18 mouse cellular contexts compared by ENCODE assay signal in the genomic region with DNA sequence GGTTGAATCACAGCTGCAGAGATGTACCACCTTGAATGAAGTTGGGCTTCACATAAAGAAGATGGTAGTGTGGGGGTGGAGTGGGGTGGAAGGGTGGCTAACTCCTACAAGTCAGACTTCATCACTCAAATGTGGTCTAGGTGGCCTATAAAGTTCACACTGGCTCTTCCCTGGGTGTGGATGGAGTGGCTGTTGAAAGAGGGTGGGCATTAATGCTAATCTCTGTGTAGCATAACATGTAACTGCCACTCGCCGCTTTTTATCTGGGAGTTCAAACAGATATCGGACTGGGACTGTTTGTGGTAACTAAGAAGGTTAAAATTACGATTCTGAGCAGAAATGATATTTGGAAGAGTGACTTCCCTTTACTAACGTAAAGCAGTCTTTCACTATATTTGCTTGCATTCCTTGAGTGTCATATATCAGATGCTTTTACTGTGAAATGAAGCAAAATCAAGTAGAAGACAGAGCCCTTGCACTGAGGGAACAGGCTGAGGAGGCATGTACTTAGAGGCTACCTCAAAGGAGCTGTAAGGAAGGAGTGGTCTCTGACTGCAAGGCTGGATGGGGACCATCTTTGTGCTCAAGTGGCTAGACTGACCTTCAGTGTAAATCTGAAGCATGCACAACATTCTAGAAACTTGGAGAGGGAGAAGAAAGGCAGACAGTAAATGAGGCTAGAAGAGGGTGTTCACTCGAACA. TPM values are rescaled to one million over a fixed set of nuclear protein-coding genes. Genes with fewer than 3 reads are reported as not detected.
DNase-seq lines count a peak whose midpoint lies in the region; ATAC-seq and TF ChIP-seq lines count a peak whose summit lies in the region.
"Had no signal": no experiment of that assay in that cellular context is flagged by ENCODE, and none has a peak within 500 bp of the region (broad histone marks: within the 10 kb centered on the region; RNA-seq: fewer than 3 reads in every experiment).

No protein-coding gene starts in this region.

- peak; percentile 29; the same call in 1 of the 2 replicates for ATAC-seq in intestine, embryonic 16.5 days
- peak; percentile 67 for ATAC-seq in megakaryocyte progenitor cell, adult 5-6 weeks (replicated peaks; ENCODE audit: poor library complexity)
- ATAC-seq: inflammation-experienced regulatory T-cells, adult 6 months had no signal

- H3K27ac ChIP-seq in left cerebral cortex, adult 2 months, result peak overlapping the region; percentile 71
- no peak overlapping the region for H3K27ac ChIP-seq in intestine, embryonic 16.5 days (ENCODE audit: low read length)
- H3K27ac ChIP-seq: forebrain, embryonic 12.5 days; gastrocnemius, adult 2 months; macrophage; neural tube, embryonic 15.5 days had no signal

- no peak overlapping the region for H3K4me3 ChIP-seq in left cerebral cortex, adult 2 months
- no peak overlapping the region for H3K4me3 ChIP-seq in intestine, embryonic 16.5 days (ENCODE audit: low read length)
- H3K4me3 ChIP-seq: forebrain, embryonic 12.5 days; gastrocnemius, adult 2 months; neural tube, embryonic 15.5 days had no signal

- no peak for DNase-seq in left cerebral cortex, adult 2 months (ENCODE audit: extremely low spot score in 1 of 2, low spot score in 2 of 2)
- no peak for DNase-seq in left cerebral cortex, postnatal 36 days (ENCODE audit: low spot score in 2 of 2)
- DNase-seq in c-Kit-positive CD71-positive TER-119-negative erythroid progenitor cells, embryonic 14.5 days (ENCODE audit: low read depth), result peak; percentile 78
- DNase-seq in cerebellum, postnatal 14 days, result no peak
- no peak for DNase-seq in right cerebral cortex, adult 2 months (ENCODE audit: low spot score in 2 of 2)
- DNase-seq: adrenal gland, adult 2 months; gastrocnemius, adult 2 months; heart, postnatal 14 days; kidney, postnatal 14 days; layer of hippocampus, postnatal 36 days; right cerebral cortex, postnatal 4 days had no signal

- intact Hi-C loops in left cerebral cortex, adult 2 months (cut with DNase I), result no loop called here
- intact Hi-C loops in left cerebral cortex, postnatal 36 days (cut with DNase I), result no loop called here

- no peak overlapping the region for H3K4me2 ChIP-seq in intestine, embryonic 16.5 days (ENCODE audit: low read depth, low read length)
- H3K4me2 ChIP-seq: forebrain, embryonic 12.5 days; neural tube, embryonic 15.5 days had no signal

- H3K4me1 ChIP-seq in intestine, embryonic 16.5 days (ENCODE audit: control insufficient read depth, insufficient read depth, low read length), result peaks cover 15% of the 10 kb centered on the region

- H3K9me3 ChIP-seq in intestine, embryonic 16.5 days (ENCODE audit: control insufficient read depth, low read length), result peaks cover 6% of the 10 kb centered on the region; the same call in 1 of the 2 replicates
- H3K9me3 ChIP-seq: forebrain, embryonic 12.5 days; neural tube, embryonic 15.5 days had no signal

- TF ChIP-seq CTCF in left cerebral cortex, adult 2 months (IDR thresholded peaks at IDR 0.05), result no peak

- WGBS in intestine, embryonic 16.5 days, result 62% methylated on average over 6 of the region's 6 CpGs

- no peaks in the 10 kb centered on the region for H3K27me3 ChIP-seq in intestine, embryonic 16.5 days (replicated peaks; ENCODE audit: control insufficient read depth, insufficient read depth, low read length)
- H3K27me3 ChIP-seq: CH12.LX; forebrain, embryonic 12.5 days; neural tube, embryonic 15.5 days had no signal

- no peak overlapping the region for H3K9ac ChIP-seq in intestine, embryonic 16.5 days (ENCODE audit: low read depth, low read length)
- H3K9ac ChIP-seq: forebrain, embryonic 12.5 days; neural tube, embryonic 15.5 days had no signal

- H3K36me3 ChIP-seq in intestine, embryonic 16.5 days (ENCODE audit: control insufficient read depth, insufficient read depth, low read length), result 0 out of 2 replicates have a peak, but pooled peaks cover 3% of the 10 kb centered on the region
- H3K36me3 ChIP-seq: neural tube, embryonic 15.5 days had no signal

RNA-seq across cellular contexts. Expression of a gene that starts 58.4 kb away (rescaled TPM):
- total RNA-seq in left cerebral cortex, adult 2 months (2021), result 100 to 1,000 TPM; 101 to 103 TPM
- total RNA-seq in left cerebral cortex, postnatal 36 days (2021), result 100 to 1,000 TPM; 100 to 116 TPM
- polyA plus RNA-seq in intestine, embryonic 16.5 days (2015; fragmentation: Nextera tagmentation; extraction: Ambion mirVana), result 13.1 and 14.8 TPM in 2 replicates
- 42.8 and 70.9 TPM in 2 replicates for total RNA-seq in megakaryocyte progenitor cell, adult 5-6 weeks (2015)
- total RNA-seq in megakaryocyte progenitor cell, adult 5-6 weeks (2017), result 24.3 and 29.1 TPM in 2 replicates
- total RNA-seq: gastrocnemius, adult 2 months had no signal
